Mouse (Mus musculus): Measurements from ENCODE around the gene Phkb. TPM values are rescaled to one million over a fixed set of nuclear protein-coding genes. Genes with fewer than 3 reads are reported as not detected.

The Phkb gene
- total and polyA plus RNA-seq, 3 experiments = 20.9 to 25.4 (median 23.5) TPM

- Histone ChIP-seq H3K79me2 (replicated peaks; ENCODE audit: control insufficient read depth, extremely low read depth, insufficient read depth, poor library complexity, severe bottlenecking) (no peaks in the 10 kb centered on the region), H3K4me1 (ENCODE audit: control insufficient read depth in 1 of 2, insufficient read depth in 2 of 2) (peaks cover 0 to under 1% of the 10 kb centered on the region in 2 experiments; a peak in 1 of 4 replicates), H3K27ac (ENCODE audit: insufficient read depth, low read depth) (no peak overlapping the region), H3K27me3 (replicated peaks) (no peaks in the 10 kb centered on the region), H3K4me2 (ENCODE audit: insufficient read depth, low read depth, poor library complexity, severe bottlenecking) (no peak overlapping the region), H3K4me3 (replicated peaks in 1 of 3; ENCODE audit: low read depth in 2 of 3, low read length in 2 of 3, poor library complexity in 1 of 3) (no peak overlapping the region), H3K9me3 (replicated peaks; ENCODE audit: low read length) (no peaks in the 10 kb centered on the region), H3K9ac (ENCODE audit: insufficient read depth, low read depth) (no peak overlapping the region), H3K36me3 (replicated peaks in 1 of 2; ENCODE audit: control insufficient read depth in 1 of 2, insufficient read depth in 1 of 2, low read length in 1 of 2) (peaks cover 0 to 10% of the 10 kb centered on the region in 2 experiments)
- in situ Hi-C loops (cut with MboI; ENCODE audit: low pct_ligation_motif_present, low pct_unique_long_range_greater_than_20kb, low sequenced_read_pairs) = no loop called here
- DNase-seq (ENCODE audit: extremely low read depth) = no peak
- TF ChIP-seq MXI1 (IDR thresholded peaks at IDR 0.05; ENCODE audit: low read depth, low read length) (no peak), EP300 (IDR thresholded peaks at IDR 0.05; ENCODE audit: low read length) (no peak), ETS1 (conservative IDR thresholded peaks at IDR 0.05; ENCODE audit: low read depth, low read length) (no peak), PAX5 (IDR thresholded peaks at IDR 0.05; ENCODE audit: low read length) (no peak), JUN (IDR thresholded peaks at IDR 0.05; ENCODE audit: insufficient read depth, low read depth, low read length) (no peak), SMC3 (IDR thresholded peaks at IDR 0.05; ENCODE audit: low read depth, low read length) (no peak), NELFE (IDR thresholded peaks at IDR 0.05; ENCODE audit: low read depth, low read length) (no peak), TBP (conservative IDR thresholded peaks at IDR 0.05; ENCODE audit: low read depth, low read length) (no peak), MAX (IDR thresholded peaks at IDR 0.05; ENCODE audit: low read length) (no peak), KAT2A (IDR thresholded peaks at IDR 0.05; ENCODE audit: insufficient replicate concordance, low read length) (no peak), USF1 (IDR thresholded peaks at IDR 0.05; ENCODE audit: low read depth, low read length) (no peak), MYC (IDR thresholded peaks at IDR 0.05; ENCODE audit: low read depth, low read length) (no peak), MAZ (IDR thresholded peaks at IDR 0.05; ENCODE audit: low read depth, low read length) (no peak), MEF2A (IDR thresholded peaks at IDR 0.05; ENCODE audit: borderline replicate concordance, low read depth, low read length) (no peak), HCFC1 (IDR thresholded peaks at IDR 0.05; ENCODE audit: low read depth, low read length) (no peak), ZNF384 (IDR thresholded peaks at IDR 0.05; ENCODE audit: low read depth, low read length) (no peak), POLR2A (IDR thresholded peaks at IDR 0.05; ENCODE audit: low read depth, low read length) (no peak), ZKSCAN1 (IDR thresholded peaks at IDR 0.05; ENCODE audit: borderline replicate concordance, low read depth, low read length) (no peak)
- dilution Hi-C loops (cut with MboI; ENCODE audit: extremely low pct_ligation_motif_present, extremely low pct_unique_long_range_greater_than_20kb, low sequenced_read_pairs) = no loop called here
These were observed 19.9 kb downstream of the Phkb start for GRCm38 (mm10) chr8:85860612-85861011.

- H3K27me3 ChIP-seq (replicated peaks) = no peaks in the 10 kb centered on the region
- no peak for TF ChIP-seq ZNF384 (IDR thresholded peaks at IDR 0.05; ENCODE audit: low read depth, low read length)
- TF ChIP-seq POLR2AphosphoS2 (IDR thresholded peaks at IDR 0.05; ENCODE audit: low read depth, low read length) = no peak
- H3K36me3 ChIP-seq (replicated peaks in 1 of 2; ENCODE audit: control insufficient read depth in 1 of 2, insufficient read depth in 1 of 2, low read length in 1 of 2) = peaks cover 0 to 12% of the 10 kb centered on the region in 2 experiments
- in situ Hi-C loops (cut with MboI; ENCODE audit: low pct_ligation_motif_present, low pct_unique_long_range_greater_than_20kb, low sequenced_read_pairs) = no loop called here
- H3K9ac ChIP-seq (ENCODE audit: insufficient read depth, low read depth) = no peak overlapping the region
- no peak for DNase-seq (ENCODE audit: extremely low read depth)
- H3K4me2 ChIP-seq (ENCODE audit: insufficient read depth, low read depth, poor library complexity, severe bottlenecking) = no peak overlapping the region
- no peaks in the 10 kb centered on the region for H3K79me2 ChIP-seq (replicated peaks; ENCODE audit: control insufficient read depth, extremely low read depth, insufficient read depth, poor library complexity, severe bottlenecking)
- dilution Hi-C loops (cut with MboI; ENCODE audit: extremely low pct_ligation_motif_present, extremely low pct_unique_long_range_greater_than_20kb, low sequenced_read_pairs) = no loop called here
- no peak overlapping the region for H3K27ac ChIP-seq (ENCODE audit: insufficient read depth, low read depth)
- no peaks in the 10 kb centered on the region for H3K4me1 ChIP-seq (ENCODE audit: control insufficient read depth in 1 of 2, insufficient read depth in 2 of 2)
- H3K4me3 ChIP-seq (replicated peaks in 1 of 3; ENCODE audit: low read depth in 2 of 3, low read length in 2 of 3, poor library complexity in 1 of 3) = no peak overlapping the region
- H3K9me3 ChIP-seq (replicated peaks; ENCODE audit: low read length) = no peaks in the 10 kb centered on the region
These were observed 21.6 kb downstream of the Phkb start for GRCm38 (mm10) chr8:85862381-85862780.
